Mouse (Mus musculus) lung, adult 2 months (tissue): ENCODE results near the gene Aldh3b2.

ENCODE experiments used
- CTCF ChIP-seq: fragments of 200-500 bp; IDR thresholded peaks from 2 replicates; pipeline ENCODE4 v1.5.1; 2011; ENCODE audit warnings: mild to moderate bottlenecking, low read length, control low read depth; ENCODE audit not compliant: insufficient read depth
- POLR2A ChIP-seq: fragments of 200-500 bp; IDR thresholded peaks from 2 replicates; pipeline ENCODE4 v1.6.1; 2011; ENCODE audit warnings: low read depth, mild to moderate bottlenecking, control low read depth, low read length, borderline replicate concordance; ENCODE audit errors: extremely low read depth

DNA sequence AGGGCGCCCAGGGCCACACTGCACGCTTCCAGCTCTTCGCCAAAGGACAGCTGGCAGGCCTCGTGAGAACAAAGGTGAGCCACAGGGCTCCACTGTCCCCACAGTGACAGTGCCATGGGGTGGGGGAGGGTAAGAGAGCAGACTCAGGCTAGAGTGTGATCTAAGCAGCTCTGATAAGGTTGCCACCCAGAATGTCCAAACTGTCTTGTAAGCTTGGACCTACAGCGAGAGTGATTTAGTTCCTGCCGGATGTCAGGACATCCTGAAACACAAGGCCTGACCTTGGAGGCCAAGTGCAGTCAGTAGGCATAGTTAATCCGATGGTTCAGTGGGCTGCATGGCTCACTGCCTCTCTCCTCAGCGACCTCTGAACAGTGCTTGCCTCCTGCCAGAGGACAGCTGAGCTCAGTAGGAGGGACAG is 13.1 kb downstream of the Aldh3b2 start:
- TF ChIP-seq POLR2A (no peak), CTCF (no peak)
